Mouse (Mus musculus): ENCODE results near the gene Aldh1l1. TPM values are rescaled to one million over a fixed set of nuclear protein-coding genes. Genes with fewer than 3 reads are reported as not detected.

Gene Aldh1l1
- total and polyA plus RNA-seq, 3 experiments = 0.04 to 0.14 TPM; not detected in 1

DNA sequence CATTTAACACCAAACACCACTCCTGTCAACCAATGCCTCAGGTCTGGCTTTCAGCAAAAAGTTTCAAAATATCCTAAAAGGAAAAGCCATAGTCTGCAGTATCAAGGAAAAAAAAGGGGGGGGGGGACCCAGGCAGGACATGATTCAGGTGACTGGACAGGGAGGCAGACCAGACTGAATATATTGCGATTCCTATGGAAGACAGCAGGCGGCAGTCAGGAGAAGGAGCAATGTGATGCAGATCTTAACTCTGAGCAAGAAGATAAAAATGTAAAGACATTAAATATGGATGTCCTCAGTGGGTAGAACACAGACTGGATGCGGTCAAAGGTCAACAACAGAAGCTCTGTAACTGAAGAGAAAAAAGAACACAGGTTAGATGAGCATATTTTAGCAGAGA lies 47.3 kb downstream of the Aldh1l1 start:
- no peaks in the 10 kb centered on the region for H3K36me3 ChIP-seq (ENCODE audit: control insufficient read depth in 1 of 2, insufficient read depth in 2 of 2, low read length in 2 of 2)
- TF ChIP-seq CTCF (IDR thresholded peaks at IDR 0.05 in 2 of 3, conservative IDR thresholded peaks at IDR 0.05 in 1 of 3; ENCODE audit: control insufficient read depth in 1 of 3, insufficient read depth in 1 of 3, low read depth in 2 of 3, low read length in 3 of 3, poor library complexity in 1 of 3, severe bottlenecking in 1 of 3) = peak in 1 of 3 experiments; percentile 19; a peak in 1 of 6 replicates
- peak; percentile 21; the same call in 1 of the 2 replicates for TF ChIP-seq SMC3 (IDR thresholded peaks at IDR 0.05; ENCODE audit: low read depth, low read length)
- no peak for TF ChIP-seq NELFE (IDR thresholded peaks at IDR 0.05; ENCODE audit: low read depth, low read length)
- no peak for TF ChIP-seq MYC (IDR thresholded peaks at IDR 0.05; ENCODE audit: low read depth, low read length)
- TF ChIP-seq GATA1 (IDR thresholded peaks at IDR 0.05; ENCODE audit: low read depth, low read length) = no peak
- H3K4me3 ChIP-seq (ENCODE audit: control insufficient read depth in 1 of 2, insufficient read depth in 1 of 2, low read depth in 2 of 2, low read length in 2 of 2) = no peak overlapping the region

DNA sequence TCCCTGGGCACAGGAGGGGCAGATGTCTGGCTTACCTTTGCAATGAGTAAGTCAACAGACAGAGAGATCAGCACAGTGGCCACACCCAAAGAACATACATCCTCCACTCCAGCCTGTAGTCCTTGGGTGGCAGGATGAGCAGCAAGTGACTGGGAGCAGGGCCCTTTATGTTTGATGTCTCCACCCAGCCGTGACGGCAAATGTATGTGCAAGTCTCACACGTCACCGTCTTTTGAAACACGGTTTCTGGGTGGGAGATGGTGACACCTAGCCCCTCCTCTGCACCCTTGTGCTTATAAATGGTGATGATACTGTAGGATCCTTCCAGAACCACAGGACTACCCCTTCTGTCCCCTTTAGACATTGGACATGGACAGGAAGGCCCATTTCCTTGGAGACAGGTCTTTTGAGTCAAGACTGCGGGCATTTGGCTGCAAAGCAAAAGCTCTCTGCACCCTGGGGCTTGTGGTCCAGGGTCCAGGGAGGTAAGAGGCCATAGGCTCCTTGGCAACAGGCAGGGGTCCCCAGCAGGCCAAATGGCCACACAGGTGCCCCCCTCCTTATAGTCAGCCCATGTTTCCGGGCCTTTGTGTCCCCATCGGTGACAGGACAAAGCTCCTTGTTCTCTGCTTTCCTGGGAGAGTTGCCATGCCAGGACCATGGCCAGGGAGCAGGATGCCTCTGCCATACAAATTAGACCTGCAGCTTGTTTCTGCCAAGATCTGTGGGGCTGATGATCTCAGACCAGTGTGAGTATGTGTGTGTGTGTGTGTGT lies 48.7 kb downstream of the Aldh1l1 start:
- H3K27me3 ChIP-seq (ENCODE audit: control insufficient read depth in 1 of 2, insufficient read depth in 2 of 2, low read length in 2 of 2) = peaks cover 0 to 2% of the 10 kb centered on the region in 2 experiments; a peak in 2 of 4 replicates
- H3K36me3 ChIP-seq (ENCODE audit: control insufficient read depth in 1 of 2, insufficient read depth in 2 of 2, low read length in 2 of 2) = no peaks in the 10 kb centered on the region
- H3K9ac ChIP-seq (ENCODE audit: control insufficient read depth, low read depth, low read length, poor library complexity, severe bottlenecking) = no peak overlapping the region
- H3K4me1 ChIP-seq (ENCODE audit: control insufficient read depth in 1 of 2, insufficient read depth in 2 of 2, low read length in 2 of 2) = no peaks in the 10 kb centered on the region
- H3K79me2 ChIP-seq (ENCODE audit: control insufficient read depth, insufficient read depth, low read length, poor library complexity) = no peaks in the 10 kb centered on the region
- DNase-seq (ENCODE audit: low read depth, low spot score) = no peak
- no peaks in the 10 kb centered on the region for H3K9me3 ChIP-seq (replicated peaks; ENCODE audit: insufficient read depth, low read length)
- H3K4me3 ChIP-seq (ENCODE audit: control insufficient read depth in 1 of 2, insufficient read depth in 1 of 2, low read depth in 2 of 2, low read length in 2 of 2) = no peak overlapping the region
- no peak overlapping the region for H3K27ac ChIP-seq (ENCODE audit: control insufficient read depth, low read depth, low read length)
- TF ChIP-seq RAD21 (IDR thresholded peaks at IDR 0.05; ENCODE audit: low read depth, low read length) (no peak), TAL1 (IDR thresholded peaks at IDR 0.05; ENCODE audit: low read length) (no peak), MYB (IDR thresholded peaks at IDR 0.05; ENCODE audit: low read depth, low read length) (no peak), HCFC1 (IDR thresholded peaks at IDR 0.05; ENCODE audit: low read depth, low read length) (no peak), MAX (IDR thresholded peaks at IDR 0.05; ENCODE audit: low read length) (no peak), ZNF384 (IDR thresholded peaks at IDR 0.05; ENCODE audit: low read depth, low read length) (no peak), USF1 (IDR thresholded peaks at IDR 0.05; ENCODE audit: low read depth, low read length) (no peak), TBP (IDR thresholded peaks at IDR 0.05; ENCODE audit: low read depth, low read length) (no peak), ZMIZ1 (IDR thresholded peaks at IDR 0.05; ENCODE audit: low read depth, low read length) (no peak), MEF2A (IDR thresholded peaks at IDR 0.05; ENCODE audit: extremely low read depth, insufficient replicate concordance, low read depth, low read length, poor library complexity, severe bottlenecking) (no peak), CHD1 (IDR thresholded peaks at IDR 0.05; ENCODE audit: low read depth, low read length) (no peak), ZC3H11A (IDR thresholded peaks at IDR 0.05; ENCODE audit: low read depth, low read length) (no peak), SMC3 (IDR thresholded peaks at IDR 0.05; ENCODE audit: low read depth, low read length) (no peak), MXI1 (IDR thresholded peaks at IDR 0.05; ENCODE audit: low read depth, low read length) (no peak), MAZ (IDR thresholded peaks at IDR 0.05; ENCODE audit: low read depth, low read length) (no peak), MYC (IDR thresholded peaks at IDR 0.05; ENCODE audit: low read depth, low read length) (no peak), POLR2AphosphoS2 (IDR thresholded peaks at IDR 0.05; ENCODE audit: low read length) (no peak), CHD2 (IDR thresholded peaks at IDR 0.05; ENCODE audit: low read length) (no peak), BHLHE40 (IDR thresholded peaks at IDR 0.05; ENCODE audit: borderline replicate concordance, low read depth, low read length) (no peak), EP300 (IDR thresholded peaks at IDR 0.05; ENCODE audit: low read depth in 1 of 2, low read length in 2 of 2) (no peak)

More for the DNA sequence above, 47.3 kb downstream of the Aldh1l1 start:
- Histone ChIP-seq H3K27me3 (ENCODE audit: control insufficient read depth in 1 of 2, insufficient read depth in 2 of 2, low read length in 2 of 2) (peaks cover 0 to 2% of the 10 kb centered on the region in 2 experiments; a peak in 2 of 4 replicates), H3K9ac (ENCODE audit: control insufficient read depth, low read depth, low read length, poor library complexity, severe bottlenecking) (no peak overlapping the region), H3K4me1 (ENCODE audit: control insufficient read depth in 1 of 2, insufficient read depth in 2 of 2, low read length in 2 of 2) (no peaks in the 10 kb centered on the region), H3K79me2 (ENCODE audit: control insufficient read depth, insufficient read depth, low read length, poor library complexity) (no peaks in the 10 kb centered on the region), H3K27ac (ENCODE audit: control insufficient read depth, low read depth, low read length) (no peak overlapping the region), H3K9me3 (replicated peaks; ENCODE audit: insufficient read depth, low read length) (no peaks in the 10 kb centered on the region)
- DNase-seq (ENCODE audit: low read depth, low spot score) = no peak
